Mouse (Mus musculus) brain, embryonic 18.5 days (tissue): ENCODE results near the gene D5Ertd579e.

Experiments
- DNase-seq: peaks from one replicate; pipeline ENCODE4 v3.0.0-alpha.2; 2012; ENCODE audit warnings: low read depth, low spot score

D5Ertd579e gene

GRCm38 (mm10) chr5:36614124-36614523 is 81.7 kb downstream of the D5Ertd579e start:
- no peak for DNase-seq

- no peak for DNase-seq
Observed at GRCm38 (mm10) chr5:36608939-36609499, 86.8 kb downstream of the D5Ertd579e start.

GRCm38 (mm10) chr5:36603031-36603430 is 92.8 kb downstream of the D5Ertd579e start:
- DNase-seq, result no peak

- DNase-seq, result no peak
Observed at GRCm38 (mm10) chr5:36602028-36602427, 93.8 kb downstream of the D5Ertd579e start.

GRCm38 (mm10) chr5:36601492-36601891 is 94.3 kb downstream of the D5Ertd579e start:
- DNase-seq, result no peak

- no peak for DNase-seq
Observed at GRCm38 (mm10) chr5:36598883-36599282, 96.9 kb downstream of the D5Ertd579e start.

GRCm38 (mm10) chr5:36597653-36598052 is 98.2 kb downstream of the D5Ertd579e start:
- no peak for DNase-seq

GRCm38 (mm10) chr5:36596225-36596624 is 99.6 kb downstream of the D5Ertd579e start:
- no peak for DNase-seq

- DNase-seq, result no peak
Observed at GRCm38 (mm10) chr5:36595115-36595514, 100.7 kb downstream of the D5Ertd579e start.

- DNase-seq, result no peak
Observed at GRCm38 (mm10) chr5:36594344-36594743, 101.5 kb downstream of the D5Ertd579e start.

- DNase-seq, result no peak
Observed at GRCm38 (mm10) chr5:36593176-36593575, 102.6 kb downstream of the D5Ertd579e start, which contains the start of gene Tbc1d14. Gene Tbc1d14, minus strand, starts transcription at chr5:36593276.

- DNase-seq, result no peak
Observed at GRCm38 (mm10) chr5:36590499-36590920, 105.3 kb downstream of the D5Ertd579e start.

- DNase-seq, result no peak
Observed at GRCm38 (mm10) chr5:36584299-36584698, 111.5 kb downstream of the D5Ertd579e start.

GRCm38 (mm10) chr5:36581924-36582642 is 113.7 kb downstream of the D5Ertd579e start:
- DNase-seq, result peak; percentile 95

- DNase-seq, result no peak
Observed at GRCm38 (mm10) chr5:36581259-36581923, 114.4 kb downstream of the D5Ertd579e start.

- DNase-seq, result no peak
Observed at GRCm38 (mm10) chr5:36579967-36580366, 115.9 kb downstream of the D5Ertd579e start.

GRCm38 (mm10) chr5:36578982-36579381 is 116.8 kb downstream of the D5Ertd579e start:
- no peak for DNase-seq

- no peak for DNase-seq
Observed at GRCm38 (mm10) chr5:36576457-36576856, 119.4 kb downstream of the D5Ertd579e start.

- DNase-seq, result no peak
Observed at GRCm38 (mm10) chr5:36575745-36576144, 120.1 kb downstream of the D5Ertd579e start.

- no peak for DNase-seq
Observed at GRCm38 (mm10) chr5:36575227-36575626, 120.6 kb downstream of the D5Ertd579e start.

GRCm38 (mm10) chr5:36574147-36574870 is 121.5 kb downstream of the D5Ertd579e start:
- DNase-seq, result no peak

- DNase-seq, result no peak
Observed at GRCm38 (mm10) chr5:36573354-36573753, 122.5 kb downstream of the D5Ertd579e start.
